Mouse (Mus musculus) cerebellum, adult 2 months (tissue): Measurements from ENCODE around the gene Hk1.

Source experiments
- CTCF ChIP-seq: fragments of 200-500 bp; IDR thresholded peaks from 2 replicates; pipeline ENCODE4 v1.5.1; 2011; ENCODE audit warnings: low read depth, mild to moderate bottlenecking, control low read depth, low read length, moderate library complexity, borderline replicate concordance; ENCODE audit not compliant: insufficient read depth
- POLR2A ChIP-seq: fragments of 200-500 bp; IDR thresholded peaks from 2 replicates; pipeline ENCODE4 v1.6.1; 2011; ENCODE audit warnings: low read length, control low read depth, borderline replicate concordance; ENCODE audit not compliant: insufficient read depth

DNA sequence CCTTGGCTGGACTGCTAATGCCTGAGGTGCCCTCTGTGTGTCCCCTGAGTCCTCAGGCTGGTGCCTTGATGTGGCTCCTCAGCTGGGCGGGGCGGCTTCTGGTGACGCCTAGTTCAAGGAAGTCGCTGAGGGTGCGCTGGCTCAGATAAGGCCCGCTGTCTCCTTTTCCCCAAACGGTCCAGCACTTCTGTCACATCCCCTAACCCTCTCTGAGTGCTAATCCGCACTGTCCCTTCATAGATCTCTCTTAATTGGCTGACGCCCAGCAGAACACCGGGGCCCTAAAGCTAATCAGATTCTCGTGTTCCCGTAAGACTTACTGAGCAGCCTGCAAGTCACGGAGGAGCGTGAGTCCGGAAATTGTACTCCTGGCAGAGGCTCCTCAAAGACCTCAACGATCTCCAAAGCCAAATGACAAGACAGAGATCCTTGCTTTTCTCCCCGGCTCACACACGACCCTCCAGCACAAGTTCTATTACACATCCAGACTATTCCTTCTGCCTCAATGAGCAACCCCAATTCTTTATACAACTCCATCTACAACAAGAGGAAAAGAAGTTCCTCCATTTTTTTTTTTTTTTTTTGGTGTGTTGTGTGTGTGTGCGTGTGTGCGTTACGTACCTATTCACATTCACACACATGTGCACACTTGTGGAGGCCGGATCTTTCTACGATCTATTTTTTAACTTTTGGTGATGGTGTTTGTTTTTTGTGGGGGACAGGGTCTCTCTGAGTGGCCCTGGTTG is 52.0 kb downstream of the Hk1 start:
- no peak for TF ChIP-seq CTCF
- no peak for TF ChIP-seq POLR2A
